Mouse (Mus musculus): ENCODE results near the gene Zmynd15. TPM values are rescaled to one million over a fixed set of nuclear protein-coding genes. Genes with fewer than 3 reads are reported as not detected.
A peak's percentile ranks its signal among the peaks of the same experiment; 100 is the strongest.
"Not testable (repeated sequence)": the region's sequence is repeated elsewhere in the genome, so short reads cannot be mapped to it uniquely, and the experiment has no call there.

The Zmynd15 gene
- total RNA-seq (2022) = 1 to 10 TPM; 1.1 to 2.7 (median 1.9) TPM

DNA sequence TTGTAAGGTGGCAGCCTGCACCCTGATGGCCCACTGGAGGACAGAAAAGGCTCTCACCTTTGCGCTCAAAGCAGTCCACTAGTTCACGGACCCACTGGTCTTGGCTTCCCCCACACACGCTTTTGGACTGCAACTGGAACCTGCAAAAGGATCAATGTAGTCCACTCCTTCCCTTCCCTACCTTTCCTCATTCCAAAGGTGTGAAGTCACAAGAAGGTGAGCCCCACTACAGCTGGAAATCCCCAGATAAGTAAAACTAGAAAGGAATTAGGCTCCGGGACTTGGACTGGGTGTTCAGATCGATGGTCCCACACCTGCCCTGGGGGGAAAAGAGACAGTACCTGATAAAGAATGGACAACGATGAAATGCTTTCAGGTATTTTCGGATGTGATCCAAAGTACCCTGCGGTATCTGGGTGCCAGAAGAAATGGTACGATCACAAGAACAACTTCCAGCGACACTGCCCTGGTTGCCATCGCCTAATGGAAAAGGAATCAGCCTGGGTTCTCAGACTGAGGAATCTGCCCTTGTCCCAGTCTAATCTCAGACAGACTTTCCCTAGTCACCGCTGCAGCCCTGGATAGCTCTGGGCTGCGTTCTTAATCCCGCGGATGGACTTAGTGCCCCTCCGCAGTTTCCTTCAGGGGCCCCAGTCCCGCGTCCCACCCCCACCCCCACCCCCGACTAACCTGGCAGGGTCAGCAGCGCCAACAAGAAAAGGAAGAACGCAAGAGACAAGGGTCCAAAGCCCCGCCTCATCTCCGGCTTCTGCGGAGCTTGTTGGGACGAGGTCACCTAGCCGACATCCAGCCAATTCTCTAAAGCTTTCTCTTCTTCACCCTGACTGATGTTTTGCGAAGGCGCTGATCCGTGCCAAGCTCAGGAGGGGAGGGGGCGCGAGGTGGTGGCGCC lies at the start of gene Zmynd15:
TSS of gene Zmynd15 (plus strand) at position 746 of the 913 bp plus-strand sequence.
- DNase-seq (ENCODE audit: low spot score) = no peak

DNA sequence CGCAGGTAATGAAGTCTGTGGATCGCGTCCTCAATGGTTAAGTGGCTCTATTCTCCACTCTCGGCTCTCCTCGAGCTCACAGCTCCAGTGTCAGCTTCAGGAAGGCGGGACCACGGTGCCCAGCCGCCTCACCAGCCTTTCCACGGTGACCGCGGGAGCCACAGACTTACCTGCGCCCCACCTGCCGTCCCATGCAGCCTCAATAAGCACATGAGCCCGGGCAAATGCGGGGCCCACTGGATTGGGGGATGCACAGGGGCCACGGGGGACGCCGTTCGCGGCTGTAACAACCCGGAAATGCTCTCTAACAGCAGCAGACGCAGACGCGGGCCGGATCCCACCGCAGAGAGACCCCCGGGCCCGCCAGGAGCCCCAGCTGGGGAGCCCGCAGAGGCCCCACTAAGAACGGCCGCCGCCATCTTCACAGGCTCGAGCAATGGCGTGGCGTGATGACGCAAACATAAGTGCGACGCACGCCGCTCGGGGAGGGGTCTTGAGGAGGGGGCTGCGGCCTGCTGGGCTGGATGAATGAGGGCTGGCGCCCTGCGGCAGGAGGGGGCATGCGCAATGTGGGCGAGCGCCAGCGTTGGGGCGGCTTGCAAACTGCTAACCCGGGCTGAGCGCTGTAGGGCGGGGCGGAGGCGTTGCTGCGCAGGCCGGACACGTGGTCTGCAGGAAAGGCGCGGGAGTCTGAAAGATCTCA lies 49.5 kb upstream of the Zmynd15 start, which contains the start of gene Pelp1:
TSS of gene Pelp1 (minus strand) at position 438 of the 703 bp plus-strand sequence.
- DNase-seq (ENCODE audit: low spot score) = peak; percentile 83

DNA sequence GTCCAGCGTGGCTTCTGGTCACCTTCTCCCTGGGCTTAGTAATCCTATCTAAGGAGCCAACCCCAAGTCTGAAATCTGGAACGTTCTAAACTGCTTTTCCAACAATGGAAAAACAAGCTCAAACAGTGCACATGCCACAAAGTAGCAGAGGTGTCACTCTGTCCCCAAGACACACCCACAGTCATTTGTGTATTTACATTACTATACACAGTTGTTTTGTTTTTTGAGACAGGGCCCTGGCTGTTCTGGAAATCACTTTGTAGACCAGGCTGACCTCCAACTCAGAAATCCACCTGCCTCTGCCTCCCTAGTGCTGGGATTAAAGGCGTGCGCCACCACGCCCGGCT lies 49.0 kb upstream of the Zmynd15 start:
- DNase-seq (ENCODE audit: low spot score) = no peak

DNA sequence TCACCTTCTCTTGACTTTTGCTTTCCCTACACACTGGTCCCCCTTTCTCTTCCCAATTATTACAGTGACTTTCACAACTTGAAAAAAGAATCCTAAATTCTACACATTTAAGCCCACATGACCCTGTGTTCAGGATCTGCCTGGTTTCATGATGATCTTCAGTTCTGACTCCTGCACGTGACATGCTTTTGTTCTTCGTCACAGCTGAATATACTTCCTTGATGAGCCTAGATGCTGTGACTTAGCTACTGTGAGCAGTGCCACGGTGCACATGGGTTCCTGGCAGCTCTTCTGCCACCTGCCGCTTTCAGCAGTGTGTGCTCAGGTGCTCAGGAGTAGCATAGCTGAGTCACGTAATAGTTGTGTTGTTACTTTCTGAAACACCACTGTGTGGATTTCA lies 46.6 kb upstream of the Zmynd15 start:
- DNase-seq (ENCODE audit: low spot score) = no peak

DNA sequence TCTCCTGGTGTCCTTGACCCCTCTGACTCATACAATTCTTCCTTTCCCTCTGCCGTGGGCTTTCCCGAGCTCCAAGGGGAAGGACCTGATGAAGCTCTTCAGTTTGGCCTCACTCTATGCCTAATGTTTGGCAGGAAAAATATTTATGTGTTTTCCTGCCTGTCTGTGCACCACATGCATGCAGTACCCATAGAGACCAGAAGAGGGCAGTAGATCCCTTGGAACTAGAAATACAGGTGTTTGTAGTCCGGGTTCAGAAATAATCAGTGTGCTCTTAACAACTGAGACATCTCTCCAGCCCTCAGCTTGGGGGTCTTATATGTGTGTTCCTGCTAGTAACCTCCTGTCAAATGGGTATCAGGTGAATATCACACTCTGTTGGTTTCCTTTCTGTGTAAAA lies 45.3 kb upstream of the Zmynd15 start:
- DNase-seq (ENCODE audit: low spot score) = peak; percentile 77

DNA sequence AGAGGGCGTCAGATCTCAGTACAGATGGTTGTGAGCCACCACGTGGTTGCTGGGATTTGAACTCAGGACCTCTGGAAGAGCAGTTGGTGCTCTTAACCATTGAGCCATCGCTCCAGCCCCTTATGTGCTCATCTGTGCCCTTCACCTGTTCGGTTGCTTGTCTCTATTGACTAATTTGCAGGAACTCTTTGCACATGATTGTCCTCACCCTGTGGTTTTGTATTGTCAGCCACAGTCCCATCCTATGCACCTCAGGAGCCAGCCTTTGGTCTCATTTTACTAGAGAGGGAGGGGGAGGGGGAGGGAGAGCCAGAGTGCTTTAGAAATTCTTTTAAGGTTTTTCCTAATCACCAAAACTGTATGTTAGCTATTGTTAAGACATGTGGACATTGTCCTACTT lies 41.0 kb upstream of the Zmynd15 start:
- DNase-seq (ENCODE audit: low spot score) = no peak

DNA sequence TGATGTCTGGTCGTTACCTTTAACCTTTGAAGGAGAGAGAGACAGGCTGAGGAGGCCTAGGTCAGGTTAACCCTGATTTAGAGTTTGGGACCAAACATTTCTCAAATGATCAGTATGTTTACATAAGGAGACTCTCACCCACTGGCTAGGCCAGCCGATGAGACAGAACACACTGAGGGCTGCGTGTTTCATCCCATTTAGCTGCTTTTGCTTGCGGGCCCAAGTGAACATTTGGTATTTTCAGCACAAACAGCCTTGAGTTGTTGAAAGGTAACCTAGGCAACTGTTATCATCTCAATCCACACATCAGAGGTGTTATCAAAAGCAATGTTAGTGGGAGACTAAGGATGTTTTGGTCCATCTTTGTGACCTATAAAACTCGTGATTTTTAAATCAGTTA lies 39.7 kb upstream of the Zmynd15 start:
- DNase-seq (ENCODE audit: low spot score) = no peak

DNA sequence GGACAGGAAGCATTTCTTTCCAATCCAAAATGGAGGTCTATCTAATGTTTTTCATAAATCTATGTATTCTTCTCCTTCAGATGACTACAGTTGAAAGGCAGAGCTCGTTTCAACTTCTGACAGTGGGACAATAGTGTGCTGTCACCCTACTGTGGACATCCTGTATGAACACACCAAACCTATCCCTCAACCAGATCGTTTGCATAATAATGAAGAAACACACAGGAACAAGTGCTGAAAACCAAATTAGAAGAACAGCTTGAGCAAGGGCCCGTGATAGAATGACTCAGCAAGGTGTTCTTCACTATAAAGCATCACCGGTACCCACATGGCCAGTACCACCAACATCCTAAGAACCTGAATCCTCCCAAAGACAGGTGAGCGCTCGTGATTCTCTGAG lies 32.6 kb upstream of the Zmynd15 start:
- not testable (repeated sequence) for DNase-seq (ENCODE audit: low spot score)

DNA sequence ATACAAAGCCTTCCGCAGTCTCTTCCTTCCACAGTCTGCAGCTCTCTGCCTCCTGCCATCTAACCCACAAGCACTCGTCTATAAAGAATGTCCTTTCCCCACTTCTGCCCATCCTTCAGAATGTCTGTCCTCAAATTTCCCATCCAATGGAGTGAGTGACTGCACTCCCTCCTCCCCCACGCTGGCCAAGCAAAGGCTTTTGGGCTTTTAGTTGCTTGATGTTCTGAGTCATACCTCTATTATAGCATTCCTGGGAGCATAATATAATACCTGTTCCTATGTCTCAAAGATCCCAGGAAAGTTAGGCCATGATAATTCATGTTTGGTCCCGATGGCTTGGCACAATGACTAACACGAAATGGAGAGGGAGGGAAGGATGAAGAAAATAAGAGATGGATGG lies 27.7 kb upstream of the Zmynd15 start:
- DNase-seq (ENCODE audit: low spot score) = no peak

DNA sequence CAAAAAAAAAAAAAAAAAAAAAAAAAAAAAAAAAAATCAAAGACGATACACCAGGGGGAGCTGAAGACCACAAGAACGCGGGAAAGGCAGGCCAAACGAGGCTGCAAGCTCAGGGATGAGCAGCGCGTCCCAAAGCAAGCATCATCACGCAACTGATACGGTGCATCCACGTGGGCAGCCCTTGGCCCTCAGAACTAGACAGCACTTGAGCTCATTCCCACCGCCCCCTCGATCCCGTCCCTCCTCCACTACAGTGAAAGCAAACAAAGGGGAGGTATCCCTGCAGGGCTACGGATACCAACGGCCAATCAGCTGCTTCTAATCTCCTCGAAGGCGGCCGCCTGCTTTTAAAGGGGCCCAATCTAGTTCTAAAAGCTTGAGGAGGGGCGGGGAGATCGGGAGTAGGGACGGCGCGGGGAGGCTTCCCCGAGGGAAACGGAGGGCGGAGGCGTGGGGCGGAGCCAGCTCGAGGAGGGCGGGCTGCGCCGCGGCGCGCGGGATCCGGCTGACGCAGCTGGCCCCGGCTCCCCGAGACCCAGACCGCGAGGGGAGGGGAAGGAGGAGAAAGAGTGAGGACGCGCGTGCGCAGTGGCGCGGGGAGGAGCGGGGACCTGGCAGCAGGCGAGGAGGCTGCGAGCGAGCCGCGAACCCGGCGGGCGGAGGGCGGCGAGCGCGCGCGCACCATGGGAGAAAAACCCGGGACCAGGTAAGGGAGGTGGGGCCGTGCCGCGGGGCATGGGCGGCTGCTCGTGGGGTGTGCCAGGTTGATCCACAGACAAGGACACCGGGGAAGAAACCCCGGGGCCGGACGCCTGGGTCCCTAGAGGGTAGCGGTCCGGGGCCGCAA lies 27.0 kb upstream of the Zmynd15 start, which contains the start of gene Arrb2:
TSS of gene Arrb2 (plus strand) at position 588 of the 847 bp plus-strand sequence.
- DNase-seq (ENCODE audit: low spot score) = peak; percentile 96

DNA sequence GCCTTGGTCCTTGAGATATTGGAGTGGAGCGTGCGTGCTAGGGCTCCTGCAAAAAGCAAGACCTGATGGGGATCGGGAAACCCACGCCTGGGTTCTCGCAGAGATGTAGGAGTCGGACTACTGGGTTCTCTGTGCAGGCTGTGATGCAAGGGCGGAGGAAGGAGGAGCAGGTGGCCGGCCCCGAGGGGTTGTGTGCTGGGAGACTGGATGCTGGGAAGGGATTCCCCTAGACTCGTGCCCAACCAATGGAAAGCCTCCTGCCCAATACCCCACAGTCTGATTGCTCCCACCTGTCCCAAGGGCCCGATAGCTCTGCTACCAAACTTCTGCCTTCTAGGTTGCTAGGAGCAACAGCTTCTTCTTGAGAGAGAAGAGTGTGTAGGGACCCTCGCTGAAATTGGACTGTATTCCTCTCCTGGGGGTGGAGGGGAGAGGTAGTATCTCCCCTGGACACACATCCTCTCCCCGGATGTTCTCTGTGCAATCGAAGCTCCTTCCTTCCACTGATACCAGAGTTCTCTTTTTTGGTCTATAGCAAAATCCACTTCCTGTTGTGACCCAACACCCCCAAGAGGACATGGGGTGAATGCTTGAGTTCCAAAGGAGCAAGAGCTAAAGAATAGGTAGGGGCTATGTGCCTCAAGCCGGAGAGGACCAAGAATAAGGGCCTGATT lies 26.2 kb upstream of the Zmynd15 start:
- DNase-seq (ENCODE audit: low spot score) = peak; percentile 48

DNA sequence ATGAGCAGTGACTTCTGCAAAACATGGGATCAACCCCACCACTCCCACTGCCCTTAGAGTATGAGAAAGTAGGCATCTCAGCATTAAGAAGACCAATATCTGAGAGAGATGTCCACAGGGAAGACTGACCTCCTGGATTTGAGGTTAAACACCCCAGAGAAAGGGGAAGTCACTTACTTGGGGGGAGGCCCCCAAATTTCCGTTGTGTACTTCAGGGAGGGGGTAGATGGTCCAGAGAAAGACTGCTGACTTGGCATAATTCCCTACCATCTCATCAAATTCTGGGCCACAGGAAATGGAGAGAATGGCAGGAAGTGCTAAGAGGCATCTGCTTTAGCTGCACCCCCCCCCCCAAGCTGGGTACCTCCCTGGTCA lies 25.7 kb upstream of the Zmynd15 start:
- DNase-seq (ENCODE audit: low spot score) = peak; percentile 49

DNA sequence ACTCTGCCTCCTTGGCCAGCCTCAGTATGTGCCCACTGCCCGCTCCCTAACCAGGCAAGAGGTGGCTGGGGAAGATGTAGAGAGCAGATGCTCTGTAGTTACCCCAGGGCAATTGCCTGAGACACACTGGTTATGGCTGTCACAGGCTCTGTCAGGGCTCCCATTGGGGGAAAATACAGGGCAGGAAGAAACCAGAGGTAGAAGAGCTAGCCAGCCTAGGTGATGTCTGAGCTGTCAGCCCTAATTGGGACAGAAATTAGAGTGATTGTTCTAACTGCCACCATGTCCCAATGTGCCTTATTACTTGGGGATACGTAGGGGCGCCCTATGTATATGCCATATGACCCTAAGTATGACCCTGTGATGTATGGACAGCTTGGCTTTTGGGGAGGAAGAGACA lies 25.3 kb upstream of the Zmynd15 start:
- DNase-seq (ENCODE audit: low spot score) = no peak

DNA sequence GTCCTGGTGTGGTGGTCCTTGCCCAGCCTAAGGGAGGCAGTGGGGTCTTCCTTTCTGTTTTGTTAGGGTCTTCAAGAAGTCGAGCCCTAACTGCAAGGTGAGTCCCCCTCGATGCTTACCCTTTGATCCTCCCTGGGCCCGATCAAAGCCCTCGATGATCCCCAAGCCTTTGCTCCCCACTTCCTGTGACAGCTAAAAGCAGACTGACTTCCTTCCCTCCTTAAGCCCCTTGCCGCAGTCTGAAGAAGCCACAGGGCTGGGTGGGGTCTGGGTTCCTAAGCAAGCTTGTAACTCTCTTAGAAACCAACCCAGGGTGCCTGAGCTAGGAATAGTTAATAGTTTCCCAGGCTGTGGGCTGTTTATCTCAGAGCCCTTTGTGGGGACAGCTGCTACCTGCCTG lies 23.8 kb upstream of the Zmynd15 start:
- DNase-seq (ENCODE audit: low spot score) = no peak

DNA sequence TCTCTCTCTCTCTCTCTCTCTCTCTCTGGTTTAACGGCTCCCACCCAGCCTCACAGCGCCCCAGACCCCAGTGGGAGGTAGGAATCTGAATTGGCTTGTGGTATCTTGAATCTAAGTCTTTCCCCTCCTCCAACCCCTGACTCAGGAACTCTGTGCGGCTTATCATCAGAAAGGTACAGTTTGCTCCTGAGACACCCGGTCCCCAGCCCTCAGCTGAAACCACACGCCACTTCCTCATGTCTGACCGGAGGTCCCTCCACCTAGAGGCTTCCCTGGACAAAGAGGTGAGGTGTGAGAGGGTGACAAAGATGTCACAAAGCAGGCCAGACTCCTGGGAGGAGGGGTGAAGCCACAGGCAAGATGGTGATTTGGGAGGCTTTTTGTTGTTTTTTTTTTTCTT lies 21.8 kb upstream of the Zmynd15 start:
- no peak for DNase-seq (ENCODE audit: low spot score)

DNA sequence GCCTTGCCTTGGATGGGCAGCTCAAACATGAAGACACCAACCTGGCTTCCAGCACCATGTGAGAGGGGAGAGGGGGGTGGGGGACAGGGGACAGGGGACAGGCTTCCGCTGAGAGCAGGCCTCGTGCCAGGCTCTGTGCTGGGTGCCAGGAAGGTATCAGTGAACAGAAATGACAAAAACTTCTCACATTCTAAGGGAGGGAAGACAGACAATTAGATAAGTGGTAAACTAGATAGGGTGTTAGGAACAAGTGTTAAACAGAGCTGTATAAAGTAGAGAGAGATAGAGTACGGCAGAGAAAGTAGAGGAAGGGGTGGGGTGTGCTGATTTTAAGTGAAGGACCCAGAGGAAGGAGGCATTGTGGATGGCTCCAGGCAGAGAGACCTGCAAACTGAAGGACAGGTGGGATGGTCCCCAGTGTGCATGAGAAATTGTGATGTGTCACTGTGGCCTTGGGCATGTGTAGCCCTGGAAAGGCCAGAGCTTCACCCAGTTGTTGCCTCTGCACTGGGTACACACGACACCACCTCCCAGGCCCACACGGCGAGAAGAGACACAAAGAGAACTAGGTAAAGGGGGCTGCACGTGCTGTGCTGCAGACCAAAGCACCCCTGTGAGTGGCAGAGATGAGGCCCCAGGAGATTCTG lies 20.4 kb upstream of the Zmynd15 start:
- no peak for DNase-seq (ENCODE audit: low spot score)

DNA sequence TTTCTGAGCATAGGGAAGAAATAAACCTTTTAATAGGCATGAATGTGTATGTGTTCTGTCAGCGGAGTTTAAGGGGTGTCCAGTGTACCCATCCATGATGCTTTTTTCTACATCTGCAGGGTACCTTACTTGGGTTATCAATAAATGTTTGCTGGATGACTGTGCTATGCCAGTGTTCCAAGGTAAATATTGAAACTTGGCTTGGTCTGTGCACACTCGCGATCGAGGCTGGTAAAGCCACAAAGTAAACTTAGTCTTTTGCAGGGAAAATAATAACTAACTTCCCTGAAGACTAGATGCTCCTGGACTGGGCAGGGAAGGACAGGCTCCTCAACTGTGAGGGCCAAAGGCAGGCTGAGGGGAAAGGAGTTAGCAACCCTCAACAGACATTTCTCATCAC lies 18.6 kb upstream of the Zmynd15 start:
- DNase-seq (ENCODE audit: low spot score) = no peak

DNA sequence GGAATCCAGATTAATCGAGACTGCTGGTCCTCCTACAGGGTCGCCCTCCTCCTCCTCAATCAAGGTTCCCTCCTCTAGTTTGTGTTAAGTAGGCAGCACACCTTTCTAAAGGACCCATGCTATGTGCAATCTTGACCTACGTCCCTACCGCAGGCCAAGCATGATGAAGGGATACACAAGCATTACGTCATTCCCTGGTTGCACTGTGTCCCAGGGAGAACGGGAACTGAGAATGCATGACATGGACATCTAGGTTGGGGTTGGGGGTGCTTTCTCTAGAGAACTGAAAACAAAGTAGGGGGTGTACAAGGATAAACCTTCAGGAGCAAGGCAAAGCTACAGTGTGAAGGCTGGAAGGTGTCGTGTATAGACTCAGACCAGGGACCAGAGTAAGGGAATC lies 17.4 kb upstream of the Zmynd15 start:
- DNase-seq (ENCODE audit: low spot score) = no peak

DNA sequence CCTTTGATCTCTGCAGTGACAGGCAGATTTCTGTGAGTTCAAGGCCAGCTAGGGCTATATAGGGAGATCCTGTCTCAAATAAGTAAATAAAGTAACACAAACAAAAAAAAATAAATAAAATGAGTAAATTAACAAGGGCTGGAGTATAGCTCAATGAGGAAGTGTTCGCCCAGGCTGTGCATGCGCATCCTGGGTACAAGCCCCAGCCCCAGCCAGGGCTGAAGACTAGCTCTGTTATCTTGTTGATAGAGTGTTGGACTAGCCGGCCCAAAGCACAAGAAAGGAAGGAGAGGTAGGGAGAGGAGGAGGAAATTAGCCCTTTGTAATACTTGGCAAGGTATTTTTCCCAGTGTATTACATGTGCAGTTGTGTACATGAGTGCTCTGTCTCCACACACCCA lies 15.3 kb upstream of the Zmynd15 start:
- no peak for DNase-seq (ENCODE audit: low spot score)

DNA sequence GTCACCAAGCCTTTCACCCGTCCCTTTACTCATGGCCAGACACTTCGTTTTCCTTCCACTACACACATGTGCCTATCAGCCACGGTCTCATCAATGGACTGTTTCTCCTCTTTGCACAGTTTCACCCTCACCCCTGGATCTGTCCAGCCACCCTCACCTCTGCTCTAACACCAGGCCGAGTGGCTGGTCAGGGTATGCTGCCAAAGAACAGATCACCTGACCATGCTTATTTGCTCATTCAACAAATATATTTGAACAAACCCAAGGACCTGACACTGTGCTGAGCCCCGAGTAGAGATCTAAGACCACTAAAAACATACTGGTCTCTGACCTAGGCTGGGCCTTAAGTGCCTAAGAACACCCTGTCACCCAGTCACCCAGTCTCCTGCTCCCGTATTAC lies 14.6 kb upstream of the Zmynd15 start:
- DNase-seq (ENCODE audit: low spot score) = no peak

DNA sequence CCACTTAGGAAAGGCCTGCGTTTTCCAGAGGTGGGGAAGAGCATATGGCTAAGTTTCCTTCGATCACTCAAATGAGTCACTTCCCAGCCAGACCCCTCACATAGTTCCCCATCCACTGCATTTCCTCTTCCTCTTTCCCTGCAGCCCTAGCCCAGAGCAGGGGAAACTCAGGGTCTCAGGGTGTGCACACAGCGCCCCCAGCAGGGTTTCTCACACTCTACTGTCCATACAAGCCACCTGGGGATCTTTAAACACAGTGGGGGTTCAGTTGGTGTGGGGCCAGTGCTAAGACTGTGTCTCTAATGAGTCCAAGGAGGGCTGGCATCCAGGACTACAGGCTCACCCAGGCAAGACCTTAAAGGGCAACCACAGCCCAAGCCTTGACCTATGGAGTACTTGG lies 12.5 kb upstream of the Zmynd15 start:
- DNase-seq (ENCODE audit: low spot score) = no peak
